Mouse (Mus musculus) heart, postnatal 0 days (tissue): Measurements from ENCODE around the gene Galntl6. TPM values are rescaled to one million over a fixed set of nuclear protein-coding genes. Genes with fewer than 3 reads are reported as not detected.
"Not testable (repeated sequence)": the region's sequence is repeated elsewhere in the genome, so short reads cannot be mapped to it uniquely, and the experiment has no call there.

ENCODE experiments used
- ATAC-seq: fragments of 200-750 bp; cut with Nextera tagmentation; 2 replicates; pipeline ENCODE4 v1.8.0; 2017; ENCODE audit warnings: low read depth, moderate number of reproducible peaks, moderate library complexity; ENCODE audit not compliant: insufficient read depth
- DNase-seq: peaks from one replicate; pipeline ENCODE4 v3.0.0-alpha.2; 2016; ENCODE audit warnings: low spot score
- H3K27ac ChIP-seq: fragments of 300-500 bp; sonication (generic); 2 replicates; pipeline ENCODE4 v1.5.1; 2014; ENCODE audit warnings: low read depth, mild to moderate bottlenecking
- H3K27me3 ChIP-seq: fragments of 300-500 bp; sonication (generic); 2 replicates; pipeline ENCODE4 v1.6.1; 2014; ENCODE audit warnings: low read length, mixed read lengths; ENCODE audit not compliant: control insufficient read depth, insufficient read depth
- H3K36me3 ChIP-seq: fragments of 300-500 bp; sonication (generic); replicated peaks from 2 replicates; pipeline ENCODE4 v1.6.1; 2014; ENCODE audit warnings: low read length, mixed read lengths; ENCODE audit not compliant: control insufficient read depth, insufficient read depth
- H3K4me1 ChIP-seq: fragments of 300-500 bp; sonication (generic); 2 replicates; pipeline ENCODE4 v1.6.1; 2014; ENCODE audit warnings: antibody characterized with exemption; ENCODE audit not compliant: control insufficient read depth, insufficient read depth
- H3K4me2 ChIP-seq: fragments of 300-500 bp; sonication (generic); 2 replicates; pipeline ENCODE4 v1.6.1; 2014; ENCODE audit warnings: low read depth, mild to moderate bottlenecking, low read length, moderate library complexity
- H3K4me3 ChIP-seq: fragments of 300-500 bp; sonication (generic); 2 replicates; pipeline ENCODE4 v1.5.1; 2014; ENCODE audit warnings: low read depth, low read length
- H3K9ac ChIP-seq: fragments of 300-500 bp; sonication (generic); replicated peaks from 2 replicates; pipeline ENCODE4 v1.6.1; 2014; ENCODE audit warnings: low read depth, low read length, mixed read lengths
- H3K9me3 ChIP-seq: fragments of 300-500 bp; sonication (generic); replicated peaks from 2 replicates; pipeline ENCODE4 v1.6.1; 2016; ENCODE audit warnings: low read length; ENCODE audit not compliant: control insufficient read depth
- CTCF ChIP-seq: IDR thresholded peaks from 2 replicates; pipeline ENCODE4 v1.5.1; 2016; ENCODE audit warnings: antibody characterized with exemption, control low read depth, low read depth
- EP300 ChIP-seq: IDR thresholded peaks from 2 replicates; pipeline ENCODE4 v1.6.1; 2016; ENCODE audit warnings: antibody characterized with exemption, low read depth
- WGBS: fragments of 180-500 bp; shearing (Covaris S2); extraction: QIAGEN DNeasy Blood & Tissue Kit; methylation state at CpG from one replicate; pipeline ENCODE4 v1.1.7; 2014; 5-methylcytosine and 5-hydroxymethylcytosine counted together
- polyA plus RNA-seq: library from polyadenylated mRNA; unstranded; fragments of >200 nt; fragmentation: Nextera tagmentation; extraction: Ambion mirVana; gene quantifications from 2 replicates; pipeline ENCODE4 v1.2.1, GENCODE M21; 2015
- total RNA-seq: library from RNA; depleted of rRNA; stranded (reverse); fragments of >200 nt; gene quantifications from 2 replicates; pipeline ENCODE4 v1.2.3, GENCODE M21; 2014; ENCODE audit warnings: low replicate concordance

Gene Galntl6
- total and polyA plus RNA-seq, 2 experiments from 2014 or later, result not detected

DNA sequence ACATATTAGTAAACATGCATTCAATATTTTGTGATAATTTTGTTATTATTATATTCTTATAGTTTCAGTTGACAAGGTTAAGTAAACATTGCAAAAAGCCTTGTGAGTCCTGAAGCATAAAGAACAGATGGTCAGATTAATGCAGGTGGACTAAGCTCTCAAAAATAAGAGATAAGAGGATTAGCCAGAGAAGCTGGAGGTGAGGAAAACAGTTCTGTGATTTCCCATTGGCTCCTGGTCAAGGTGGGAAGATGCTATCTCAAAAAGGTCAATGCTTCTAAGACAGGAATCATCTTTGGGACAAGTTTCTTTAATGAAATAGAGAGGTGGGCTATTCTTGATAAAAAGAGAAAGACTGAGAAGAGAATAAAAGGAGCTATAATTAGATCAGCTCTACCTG is 377.8 kb downstream of the Galntl6 start:
- Histone ChIP-seq H3K4me3 (no peak overlapping the region), H3K27me3 (no peaks in the 10 kb centered on the region), H3K9ac (no peak overlapping the region), H3K36me3 (no peaks in the 10 kb centered on the region), H3K27ac (no peak overlapping the region), H3K4me1 (no peaks in the 10 kb centered on the region), H3K9me3 (no peaks in the 10 kb centered on the region), H3K4me2 (no peak overlapping the region)
- ATAC-seq (no peak), DNase-seq (no peak)
- TF ChIP-seq EP300, result no peak
- no peak for TF ChIP-seq CTCF

DNA sequence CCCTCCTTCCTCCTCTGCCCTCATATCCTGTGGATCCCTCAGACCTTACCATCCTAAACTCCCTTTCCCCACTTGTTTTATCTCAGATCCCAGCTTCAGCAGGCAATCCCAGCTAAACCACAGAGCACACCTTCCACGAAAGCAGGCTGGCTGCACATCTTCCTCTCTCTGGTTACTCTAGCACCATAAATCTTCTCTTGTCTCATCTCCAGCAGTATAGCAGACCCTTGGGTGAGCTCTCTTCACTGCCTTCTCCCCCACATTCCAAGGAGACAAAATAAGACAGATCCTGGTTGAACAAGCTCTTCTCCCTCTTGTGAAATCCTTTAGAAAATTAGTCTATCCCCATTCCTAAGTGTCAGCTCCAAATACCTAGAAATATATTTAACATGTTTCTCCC is 389.0 kb downstream of the Galntl6 start:
- H3K9me3 ChIP-seq, result no peaks in the 10 kb centered on the region
- H3K4me1 ChIP-seq, result no peaks in the 10 kb centered on the region
- H3K4me3 ChIP-seq, result no peak overlapping the region
- no peak for ATAC-seq
- H3K9ac ChIP-seq, result no peak overlapping the region
- TF ChIP-seq CTCF (no peak), EP300 (no peak)
- H3K36me3 ChIP-seq, result no peaks in the 10 kb centered on the region
- WGBS, result 23% methylated on average over 1 of the region's 1 CpGs
- H3K27ac ChIP-seq, result no peak overlapping the region
- no peak for DNase-seq
- H3K4me2 ChIP-seq, result no peak overlapping the region
- no peaks in the 10 kb centered on the region for H3K27me3 ChIP-seq

DNA sequence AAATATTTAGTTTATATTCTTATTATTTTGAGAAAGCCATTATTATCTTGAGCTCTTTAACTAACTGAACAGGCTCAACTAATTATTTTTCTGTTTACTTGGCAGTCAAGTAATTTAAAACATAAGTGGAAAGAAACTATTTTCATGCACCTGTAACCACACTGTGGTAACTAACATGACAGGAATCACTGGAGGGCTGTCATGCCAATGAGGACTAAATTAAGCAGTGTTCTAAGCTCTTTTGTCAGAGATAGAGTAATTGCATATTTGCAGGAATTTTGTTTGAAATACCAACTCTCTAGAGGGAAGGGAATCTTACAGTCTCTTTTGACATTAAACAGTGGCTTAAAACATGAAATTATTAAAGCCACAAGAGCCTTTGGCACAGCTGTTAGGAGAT is 390.5 kb downstream of the Galntl6 start:
- DNase-seq, result no peak
- ATAC-seq, result no peak
- H3K4me1 ChIP-seq, result no peaks in the 10 kb centered on the region
- H3K36me3 ChIP-seq, result no peaks in the 10 kb centered on the region
- TF ChIP-seq EP300 (no peak), CTCF (no peak)
- no peak overlapping the region for H3K9ac ChIP-seq
- no peaks in the 10 kb centered on the region for H3K27me3 ChIP-seq
- H3K4me2 ChIP-seq, result no peak overlapping the region
- H3K4me3 ChIP-seq, result no peak overlapping the region
- H3K9me3 ChIP-seq, result no peaks in the 10 kb centered on the region
- no peak overlapping the region for H3K27ac ChIP-seq

DNA sequence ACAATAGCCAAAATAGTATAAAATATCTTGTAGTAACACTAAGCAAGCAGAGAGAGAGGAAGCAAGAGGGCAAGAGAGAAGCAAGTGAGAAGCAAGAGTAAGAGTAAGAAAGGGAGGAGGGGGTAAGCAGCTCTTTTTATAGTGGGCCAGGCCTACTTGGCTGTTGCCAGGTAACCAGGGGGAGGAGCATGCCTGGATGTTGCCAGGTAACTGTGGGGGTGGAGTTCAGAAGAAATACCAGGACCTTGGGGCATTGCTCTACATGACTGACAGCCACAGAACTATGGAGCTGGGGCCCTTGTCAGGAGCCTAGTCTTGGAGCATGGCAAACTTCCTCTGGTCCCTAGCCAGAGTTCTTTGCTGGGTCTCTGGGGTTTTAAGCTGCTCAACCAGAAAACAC is 401.9 kb downstream of the Galntl6 start:
- no peaks in the 10 kb centered on the region for H3K9me3 ChIP-seq
- no peak overlapping the region for H3K9ac ChIP-seq
- no peak for ATAC-seq
- no peaks in the 10 kb centered on the region for H3K4me1 ChIP-seq
- no peak overlapping the region for H3K4me2 ChIP-seq
- no peak overlapping the region for H3K4me3 ChIP-seq
- TF ChIP-seq CTCF (no peak), EP300 (no peak)
- H3K36me3 ChIP-seq, result no peaks in the 10 kb centered on the region
- DNase-seq, result no peak
- H3K27ac ChIP-seq, result no peak overlapping the region
- H3K27me3 ChIP-seq, result no peaks in the 10 kb centered on the region

DNA sequence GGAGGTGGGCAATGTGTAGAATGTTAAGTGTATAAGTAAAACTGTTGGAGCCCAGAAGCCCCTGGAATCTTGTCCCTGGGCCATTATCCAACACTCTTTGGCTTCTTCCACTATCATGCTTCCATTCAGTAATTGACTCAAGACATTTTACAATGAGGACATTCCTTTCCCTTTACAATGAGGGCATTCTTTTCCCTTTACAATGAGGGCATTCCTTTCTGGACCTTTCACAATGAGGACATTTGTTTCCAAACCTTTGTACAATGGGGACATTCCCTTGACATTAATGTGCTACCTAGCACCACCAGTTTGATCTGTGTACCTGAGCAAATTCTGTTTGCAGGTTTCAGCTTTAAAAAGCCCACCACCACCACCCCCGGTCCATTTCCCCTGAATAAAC is 403.4 kb downstream of the Galntl6 start:
- H3K9me3 ChIP-seq, result no peaks in the 10 kb centered on the region
- no peaks in the 10 kb centered on the region for H3K4me1 ChIP-seq
- no peak for DNase-seq
- ATAC-seq, result no peak
- no peak for TF ChIP-seq EP300
- TF ChIP-seq CTCF, result no peak
- H3K36me3 ChIP-seq, result no peaks in the 10 kb centered on the region
- H3K4me2 ChIP-seq, result no peak overlapping the region
- H3K27me3 ChIP-seq, result no peaks in the 10 kb centered on the region
- H3K9ac ChIP-seq, result no peak overlapping the region
- H3K4me3 ChIP-seq, result no peak overlapping the region
- H3K27ac ChIP-seq, result no peak overlapping the region
- WGBS, result 72% methylated on average over 1 of the region's 1 CpGs

DNA sequence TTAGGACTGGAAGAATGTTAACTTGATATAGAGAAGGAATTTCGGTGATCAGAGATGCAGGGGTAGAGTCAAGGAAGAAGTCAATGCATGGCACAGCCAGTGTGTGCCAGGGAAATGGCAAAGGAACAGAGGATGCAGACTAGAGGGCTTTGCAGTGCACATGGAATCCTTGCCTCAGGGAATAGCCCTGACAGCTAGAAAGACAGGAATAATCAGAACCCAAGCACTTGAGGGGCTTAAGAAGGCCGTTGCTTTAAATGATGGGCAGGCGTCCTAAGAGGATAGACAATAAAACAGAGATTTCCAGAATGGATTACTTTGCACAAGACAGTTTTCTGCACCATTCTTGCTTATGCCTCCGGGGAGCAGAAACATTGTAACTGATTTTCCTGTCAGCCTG is 425.3 kb downstream of the Galntl6 start:
- Histone ChIP-seq H3K27me3 (no peaks in the 10 kb centered on the region), H3K36me3 (no peaks in the 10 kb centered on the region), H3K4me2 (no peak overlapping the region), H3K4me3 (no peak overlapping the region), H3K9me3 (no peaks in the 10 kb centered on the region), H3K4me1 (no peaks in the 10 kb centered on the region), H3K27ac (no peak overlapping the region), H3K9ac (no peak overlapping the region)
- WGBS, result 59% methylated on average over 4 of the region's 4 CpGs
- DNase-seq (no peak), ATAC-seq (no peak)
- TF ChIP-seq EP300 (no peak), CTCF (no peak)

DNA sequence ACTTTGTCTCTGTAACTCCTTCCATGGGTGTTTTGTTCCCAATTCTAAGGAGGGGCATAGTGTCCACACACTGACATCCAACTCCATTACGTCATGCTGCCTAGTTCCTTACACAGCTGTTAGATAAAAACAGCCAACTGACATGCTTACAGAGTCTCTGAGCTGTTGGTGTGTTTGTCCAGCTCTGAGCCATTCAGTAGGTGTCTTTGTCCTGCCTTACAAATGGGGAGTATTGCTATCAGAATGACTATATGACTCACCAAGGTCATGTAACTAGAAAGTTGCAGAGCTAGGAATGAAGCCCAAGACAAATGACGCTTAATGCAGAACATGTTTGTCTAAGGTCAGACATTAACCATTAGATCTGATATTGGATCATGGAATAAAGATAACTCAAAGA is 449.1 kb downstream of the Galntl6 start:
- not testable (repeated sequence) for H3K27me3 ChIP-seq, H3K36me3 ChIP-seq, H3K4me3 ChIP-seq, ATAC-seq, DNase-seq, H3K27ac ChIP-seq, H3K4me1 ChIP-seq, H3K9me3 ChIP-seq, H3K4me2 ChIP-seq, H3K9ac ChIP-seq
- WGBS, result 86% methylated on average over 2 of the region's 2 CpGs
